Mouse (Mus musculus) layer of hippocampus, adult 2 months (tissue): ENCODE measurements at regions not wholly inside any gene's neighbourhood (a gene's known extent, or its start where the extent isn't known, plus 50 kb on each side); places are given as distances from the start of the nearest gene placed in this dataset.

ENCODE experiments used
- DNase-seq, 2 experiments: peaks; one replicate each; pipeline ENCODE4 v3.0.0; 2022; ENCODE audit warnings: low spot score in 2 of 2
- H3K27ac ChIP-seq: fragments of 200-600 bp; 2 replicates; pipeline ENCODE4 v1.8.1; 2022
- H3K4me3 ChIP-seq: fragments of 200-600 bp; 2 replicates; pipeline ENCODE4 v1.8.1; 2022; ENCODE audit warnings: mild to moderate bottlenecking
- CTCF ChIP-seq: fragments of 200-600 bp; conservative IDR thresholded peaks from 2 replicates; pipeline ENCODE4 v1.8.1; 2022; ENCODE audit warnings: antibody characterized with exemption, mild to moderate bottlenecking, moderate library complexity

DNA sequence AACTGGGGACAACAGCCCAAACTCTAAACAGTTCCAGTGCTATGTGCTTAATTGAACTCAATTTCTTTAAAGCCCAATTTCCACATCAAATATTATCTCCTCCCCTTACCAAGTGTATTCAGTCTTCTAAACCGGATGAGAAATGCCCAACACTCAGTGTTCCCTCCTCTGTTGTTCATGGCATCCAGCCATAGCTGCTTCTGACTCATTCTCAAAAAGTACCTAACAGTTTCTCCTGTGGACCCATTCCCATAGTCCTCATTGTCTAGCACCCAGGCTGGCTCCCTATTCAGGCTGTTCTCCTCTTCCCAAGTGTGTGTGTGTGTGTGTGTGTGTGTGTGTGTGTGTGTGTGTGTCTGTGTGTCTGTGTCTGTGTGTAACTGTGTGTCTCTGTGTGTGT, 478.7 kb downstream of the Pdcd6ip start:
- no peak for TF ChIP-seq CTCF
- DNase-seq = no peak
- Histone ChIP-seq H3K27ac (no peak overlapping the region), H3K4me3 (no peak overlapping the region)

- no peak for TF ChIP-seq CTCF
- no peak for DNase-seq
- no peak overlapping the region for H3K4me3 ChIP-seq
- no peak overlapping the region for H3K27ac ChIP-seq
Observed at GRCm38 (mm10) chr9:113213930-113214329, 494.1 kb downstream of the Pdcd6ip start.

GRCm38 (mm10) chr9:113212389-113212788, 495.7 kb downstream of the Pdcd6ip start:
- H3K27ac ChIP-seq = no peak overlapping the region
- DNase-seq = no peak
- H3K4me3 ChIP-seq = no peak overlapping the region
- no peak for TF ChIP-seq CTCF

- TF ChIP-seq CTCF = no peak
- DNase-seq = peak in 1 of 2 experiments; percentile 32
- H3K27ac ChIP-seq = no peak overlapping the region
- no peak overlapping the region for H3K4me3 ChIP-seq
Observed at GRCm38 (mm10) chr9:113208181-113208580, 499.9 kb downstream of the Pdcd6ip start.

DNA sequence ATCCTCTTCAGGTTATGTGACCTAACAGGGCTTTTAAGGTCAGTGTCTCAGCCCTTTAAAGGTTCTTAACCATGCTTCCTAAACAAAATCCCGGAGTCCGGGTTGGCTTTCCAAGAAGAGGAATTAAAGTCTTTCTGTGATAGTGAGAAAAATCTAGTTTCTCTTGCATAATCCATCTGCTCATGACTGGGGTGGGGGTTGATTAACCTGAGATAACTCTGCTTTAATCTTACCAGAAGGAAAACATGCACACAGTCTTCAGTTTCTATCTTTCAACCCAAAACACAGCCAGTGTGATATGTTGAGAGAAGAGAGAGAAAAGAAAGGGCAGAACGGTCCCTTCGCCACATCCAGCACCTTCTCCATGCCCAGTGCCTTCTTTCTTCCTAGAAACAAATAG, 508.8 kb downstream of the Pdcd6ip start:
- TF ChIP-seq CTCF = no peak
- Histone ChIP-seq H3K27ac (no peak overlapping the region), H3K4me3 (no peak overlapping the region)
- DNase-seq = no peak

GRCm38 (mm10) chr9:113195556-113195955, 512.5 kb downstream of the Pdcd6ip start:
- no peak for TF ChIP-seq CTCF
- Histone ChIP-seq H3K4me3 (no peak overlapping the region), H3K27ac (no peak overlapping the region)
- no peak for DNase-seq

DNA sequence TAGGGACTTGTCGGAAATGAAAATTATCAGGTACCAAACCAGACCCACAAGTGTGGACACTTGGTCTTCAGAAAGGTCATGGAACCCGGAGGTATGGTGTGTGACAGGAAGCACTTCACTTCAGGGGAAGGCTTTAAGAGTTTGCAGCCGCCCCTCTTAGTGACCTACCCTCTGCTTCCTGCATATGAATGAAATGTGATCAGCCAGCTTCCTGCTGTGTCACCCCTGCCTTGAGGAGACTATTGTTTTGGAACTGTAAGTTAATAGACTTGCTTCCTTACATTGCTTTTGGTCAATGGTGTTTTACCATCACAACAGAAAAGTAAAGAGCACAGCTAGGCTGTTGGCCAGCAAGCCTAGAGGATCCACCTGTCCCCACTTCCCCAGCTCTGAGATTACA, 515.3 kb downstream of the Pdcd6ip start:
- H3K4me3 ChIP-seq = no peak overlapping the region
- no peak overlapping the region for H3K27ac ChIP-seq
- DNase-seq = no peak
- TF ChIP-seq CTCF = no peak

GRCm38 (mm10) chr9:113191163-113191562, 516.9 kb downstream of the Pdcd6ip start:
- TF ChIP-seq CTCF = no peak
- DNase-seq = no peak
- Histone ChIP-seq H3K27ac (no peak overlapping the region), H3K4me3 (no peak overlapping the region)

GRCm38 (mm10) chr9:113181182-113181581, 526.9 kb downstream of the Pdcd6ip start:
- 0 out of 2 replicates have a peak overlapping the region, but pooled peaks have one; percentile 28 for H3K27ac ChIP-seq
- H3K4me3 ChIP-seq = no peak overlapping the region
- no peak for DNase-seq
- TF ChIP-seq CTCF = no peak

GRCm38 (mm10) chr9:113177918-113178235, 530.2 kb downstream of the Pdcd6ip start:
- H3K4me3 ChIP-seq = no peak overlapping the region
- H3K27ac ChIP-seq = peak overlapping the region; percentile 87
- DNase-seq = no peak
- TF ChIP-seq CTCF = no peak

- no peak overlapping the region for H3K4me3 ChIP-seq
- no peak; the same call in 1 of the 2 replicates for TF ChIP-seq CTCF
- peak overlapping the region; percentile 87 for H3K27ac ChIP-seq
- peak; percentile 85 to 94 for DNase-seq
Observed at GRCm38 (mm10) chr9:113177181-113177917, 530.7 kb downstream of the Pdcd6ip start.

DNA sequence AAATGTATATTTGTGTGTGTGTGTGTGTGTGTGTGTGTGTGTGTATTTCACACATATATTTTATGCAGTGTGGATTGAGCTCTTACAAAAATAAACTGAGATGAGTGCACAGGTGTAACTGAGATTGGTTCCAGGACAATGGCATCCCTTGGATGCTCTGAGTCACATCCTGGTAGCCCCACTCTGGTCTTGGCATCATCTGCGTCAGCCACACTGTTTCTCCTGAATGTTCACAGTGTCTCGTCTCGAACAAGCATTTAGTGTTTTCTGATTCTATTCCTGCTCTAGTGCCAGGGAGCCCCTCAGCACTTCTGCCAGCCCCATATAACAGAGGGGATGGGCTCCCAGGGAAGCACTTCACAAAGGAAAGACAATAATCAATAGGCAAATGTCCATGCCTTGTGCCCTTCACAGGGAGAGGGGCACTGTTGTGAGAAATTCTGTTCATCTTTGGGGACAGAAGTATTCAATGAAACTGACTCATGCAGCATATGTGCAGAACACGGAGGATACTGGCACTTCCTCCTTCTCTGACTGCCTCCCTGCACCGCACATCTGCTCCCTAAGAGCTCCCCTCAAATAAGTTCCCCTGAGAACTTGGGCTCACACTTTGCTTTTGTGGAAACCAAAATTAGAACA, 536.2 kb downstream of the Pdcd6ip start:
- peak overlapping the region; percentile 80 for H3K27ac ChIP-seq
- peak; percentile 52 to 71 for DNase-seq
- H3K4me3 ChIP-seq = no peak overlapping the region
- TF ChIP-seq CTCF = no peak

DNA sequence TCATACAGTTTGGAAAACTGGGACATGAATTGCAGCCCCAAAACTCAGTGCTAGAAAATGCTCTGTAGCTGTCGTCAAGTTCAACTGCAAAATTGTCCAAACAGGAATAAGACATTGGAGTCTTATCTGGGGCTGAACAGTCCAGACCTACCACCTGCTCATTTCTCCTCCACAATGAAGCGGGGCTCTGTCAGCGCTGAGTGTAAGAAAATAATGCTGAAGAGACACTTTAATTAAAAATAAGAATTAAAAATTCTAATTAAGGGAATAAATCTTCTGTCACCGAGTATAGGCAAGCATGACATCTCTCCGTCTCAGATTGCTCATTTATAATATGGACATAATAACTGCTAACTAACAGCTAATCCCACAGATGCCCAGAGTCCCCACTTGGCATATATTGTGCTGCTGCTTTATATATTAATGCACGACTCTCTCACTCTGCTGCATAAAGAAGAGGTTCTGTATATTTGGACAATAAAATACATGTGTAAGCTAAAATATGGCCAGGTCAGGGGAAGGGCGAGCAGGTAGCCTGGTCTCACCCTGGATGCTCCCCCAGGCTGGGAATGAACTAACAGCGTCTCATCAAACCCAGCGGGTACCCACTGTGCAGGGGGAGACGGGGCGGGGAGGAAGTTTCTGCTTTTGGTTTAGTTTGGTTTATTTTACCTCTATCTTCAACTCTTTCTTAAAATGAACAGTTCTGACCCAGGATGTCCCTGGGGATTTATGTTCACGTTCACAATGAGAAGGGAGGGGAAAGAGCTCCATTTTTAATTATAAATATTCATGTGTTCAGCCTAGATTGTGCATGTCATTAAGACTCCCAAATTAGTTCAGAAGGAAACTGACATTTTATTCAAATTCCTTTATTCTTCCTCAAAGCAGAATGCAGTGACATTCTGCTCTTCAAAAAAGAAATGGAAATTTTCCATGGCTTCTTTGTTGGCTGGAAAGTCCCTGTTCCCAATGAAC, 544.9 kb downstream of the Pdcd6ip start:
- TF ChIP-seq CTCF = no peak
- H3K27ac ChIP-seq = peak overlapping the region; percentile 49; the same call in 1 of the 2 replicates
- DNase-seq = no peak
- no peak overlapping the region for H3K4me3 ChIP-seq
